Mouse (Mus musculus): Measurements from ENCODE around the gene Lmbr1.

Lmbr1 gene

GRCm38 (mm10) chr5:29251496-29251873, 126.7 kb downstream of the Lmbr1 start:
- DNase-seq, result no peak

- DNase-seq, result no peak
Observed at GRCm38 (mm10) chr5:29250795-29251495, 127.2 kb downstream of the Lmbr1 start.

DNA sequence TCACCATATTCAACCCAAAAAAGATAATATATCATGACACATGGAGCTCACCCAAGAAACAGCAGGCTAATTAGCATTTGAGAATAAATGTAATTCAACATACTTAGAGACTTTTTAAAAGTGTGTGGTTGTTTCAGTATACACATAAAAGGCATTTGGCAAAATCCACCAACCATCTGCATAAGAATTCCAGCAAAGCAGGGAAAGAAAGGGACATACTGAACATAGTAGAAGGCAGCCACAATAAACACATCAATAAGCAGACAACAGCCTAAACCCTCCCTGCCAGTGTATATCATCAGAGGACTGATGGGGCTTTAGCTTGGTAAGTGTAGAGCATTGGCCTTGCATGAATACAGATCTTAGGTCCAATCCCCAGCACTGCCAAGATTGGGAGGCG, 133.4 kb downstream of the Lmbr1 start:
- no peak for DNase-seq

GRCm38 (mm10) chr5:29238379-29238778, 139.8 kb downstream of the Lmbr1 start:
- DNase-seq, result no peak

DNA sequence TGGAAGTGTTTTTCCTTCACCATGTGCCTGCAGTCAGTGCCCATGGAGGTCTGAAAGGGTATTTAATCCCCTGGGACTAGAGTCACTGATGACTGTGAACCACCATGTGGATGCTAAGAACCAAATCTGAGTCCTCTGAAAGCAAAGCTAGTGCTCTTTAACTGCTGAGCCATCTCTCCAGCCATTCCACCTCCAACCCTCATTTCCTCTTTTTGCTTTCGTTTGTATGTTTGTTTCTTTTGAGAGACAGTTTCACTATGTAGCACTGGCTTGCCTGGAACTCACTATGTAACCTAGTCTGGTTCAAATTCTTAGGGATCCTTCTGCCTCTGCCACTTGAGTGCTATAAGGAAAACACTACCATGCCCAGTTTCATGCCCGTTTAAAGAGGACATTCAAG, 147.7 kb downstream of the Lmbr1 start:
- DNase-seq, result no peak

GRCm38 (mm10) chr5:29224089-29224488, 154.1 kb downstream of the Lmbr1 start:
- no peak for DNase-seq

DNA sequence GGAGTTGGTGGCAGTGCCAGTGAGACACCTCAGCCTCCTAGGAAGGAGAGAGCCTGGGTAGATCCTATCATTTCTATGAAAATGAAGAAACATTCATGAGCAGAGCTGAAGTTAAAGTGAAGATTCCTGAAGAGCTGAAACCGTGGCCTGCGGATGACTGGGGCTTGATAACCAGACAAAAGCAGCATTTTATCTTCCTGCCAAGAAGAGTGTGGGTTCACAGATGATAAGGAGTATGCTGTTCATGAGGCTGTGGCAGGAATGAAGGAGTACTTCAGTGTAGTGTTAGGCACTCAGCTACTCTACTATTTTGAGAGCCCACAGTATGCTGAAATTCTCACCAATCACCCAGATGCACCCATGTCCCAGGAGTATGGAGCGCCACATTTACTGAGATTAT, 160.2 kb downstream of the Lmbr1 start:
- no peak for DNase-seq

GRCm38 (mm10) chr5:29211980-29212555, 166.1 kb downstream of the Lmbr1 start:
- no peak for DNase-seq

- DNase-seq, result no peak
Observed at GRCm38 (mm10) chr5:29205690-29206089, 172.5 kb downstream of the Lmbr1 start.

DNA sequence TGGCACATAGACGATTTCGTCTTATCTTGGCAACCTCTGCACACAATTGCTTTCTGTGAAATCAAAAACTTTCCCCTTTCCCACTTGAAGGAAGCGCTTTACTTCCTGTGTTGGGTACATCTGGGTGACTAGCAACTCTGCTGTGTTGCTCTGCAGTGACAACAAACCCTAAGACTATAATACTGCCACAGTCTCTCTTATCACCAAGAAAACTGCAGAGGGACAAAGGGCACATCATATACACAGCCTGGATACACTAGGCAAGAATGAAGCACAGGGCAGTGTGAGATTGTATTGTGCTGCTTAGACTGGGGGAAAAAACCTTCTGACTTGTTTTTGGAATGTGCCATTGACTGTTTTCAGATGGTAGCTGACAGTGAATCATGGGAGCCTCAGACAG, 178.3 kb downstream of the Lmbr1 start:
- DNase-seq, result no peak

- no peak for DNase-seq
Observed at GRCm38 (mm10) chr5:29198960-29199488, 179.2 kb downstream of the Lmbr1 start.

DNA sequence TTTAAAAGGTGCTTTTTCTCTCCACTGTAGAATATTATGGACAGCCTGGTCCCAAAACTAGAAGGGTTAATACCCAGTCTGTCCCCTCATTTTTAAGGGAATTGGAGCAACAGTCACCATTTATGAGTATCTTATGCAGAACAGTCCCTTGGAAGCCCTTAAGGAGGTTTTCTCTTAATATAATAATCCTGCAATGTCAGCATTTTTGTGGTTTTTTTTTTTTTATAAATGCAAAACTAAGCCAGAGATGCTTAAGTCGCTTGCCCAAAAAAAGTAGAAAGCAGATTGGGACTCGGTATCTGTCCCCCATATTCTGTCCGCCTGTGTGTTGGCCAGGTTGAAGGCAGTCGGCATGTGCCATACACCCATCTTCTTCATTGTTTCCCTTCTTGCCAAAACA, 181.0 kb downstream of the Lmbr1 start:
- no peak for DNase-seq

- DNase-seq, result no peak
Observed at GRCm38 (mm10) chr5:29196264-29196658, 181.9 kb downstream of the Lmbr1 start.

- DNase-seq, result peak; percentile 91
Observed at GRCm38 (mm10) chr5:29195570-29196263, 182.5 kb downstream of the Lmbr1 start, which contains the start of gene Rnf32. Gene Rnf32, plus strand, starts transcription at chr5:29195992.

- DNase-seq, result no peak
Observed at GRCm38 (mm10) chr5:29195231-29195569, 183.0 kb downstream of the Lmbr1 start.

DNA sequence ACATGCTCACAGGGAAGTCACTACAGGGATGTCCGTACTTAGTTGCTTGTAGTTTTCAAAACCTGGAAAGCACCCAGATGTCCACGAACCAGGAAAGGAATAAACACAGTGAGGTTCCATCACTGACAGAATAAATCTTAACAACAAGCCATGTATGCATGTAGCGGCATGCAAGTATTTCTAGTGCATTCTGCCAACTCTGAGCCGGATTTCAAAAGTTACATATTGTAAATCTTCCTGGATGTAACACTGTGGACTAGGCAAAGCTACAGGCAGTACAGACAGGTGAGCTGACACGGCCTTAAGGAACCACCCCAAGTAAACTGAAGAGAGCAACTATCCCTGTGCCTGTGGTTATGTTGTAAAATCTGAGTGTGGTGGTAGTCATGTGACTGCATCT, 191.4 kb downstream of the Lmbr1 start:
- no peak for DNase-seq

All from right cerebral cortex, postnatal 14 days (tissue).